Mouse (Mus musculus) monocyte, adult 5-6 weeks (primary cell): ENCODE results near the gene Zp1. TPM values are rescaled to one million over a fixed set of nuclear protein-coding genes. Genes with fewer than 3 reads are reported as not detected.

Experiments
- total RNA-seq: library from RNA; stranded (forward); fragments of 200-1000, 200-491, 200-594 nt; gene quantifications from 3 replicates; pipeline ENCODE4 v1.2.3, GENCODE M21; 2017

Zp1 gene
- total RNA-seq, 1 experiment from 2014 or later, result not detected

Other genes with a start within 250 kb of the Zp1 start
- not detected in 3 replicates for gene Pga5, start 242.6 kb downstream of the Zp1 start, total RNA-seq
- 7.3 to 22.2 TPM (median 18.7 TPM) in 3 replicates for gene Vps37c, start 231.9 kb downstream of the Zp1 start, total RNA-seq
- 1.0 to 3.1 TPM in 2 of 3 replicates, not detected in the other for gene Cd5, start 181.6 kb downstream of the Zp1 start, total RNA-seq
- 1.8 to 3.3 TPM (median 2.2 TPM) in 3 replicates for gene Cd6, start 90.6 kb downstream of the Zp1 start, total RNA-seq
- 23.9 to 28.8 TPM (median 26.8 TPM) in 3 replicates for gene Slc15a3, start 80.9 kb downstream of the Zp1 start, total RNA-seq
- 0.58 TPM in 1 of 3 replicates, not detected in the others for gene Tmem132a, start 50.7 kb downstream of the Zp1 start, total RNA-seq
- 32.4 to 64.6 TPM (median 53.0 TPM) in 3 replicates for gene Tmem109, start 38.6 kb downstream of the Zp1 start, total RNA-seq
- gene Prpf19, start 25.4 kb downstream of the Zp1 start, total RNA-seq, result 74.0 to 103 TPM (median 96.6 TPM) in 3 replicates
- gene Ptgdr2, start 16.5 kb upstream of the Zp1 start, total RNA-seq, result 0.75 to 1.6 TPM in 2 of 3 replicates, not detected in the other
- 15.3 to 26.6 TPM (median 16.1 TPM) in 3 replicates for gene Ccdc86, start 28.6 kb upstream of the Zp1 start, total RNA-seq
- gene Ms4a10, start 54.0 kb upstream of the Zp1 start, total RNA-seq, result not detected in 3 replicates
- gene Ms4a15, start 72.6 kb upstream of the Zp1 start, total RNA-seq, result 0.67 to 2.7 TPM in 2 of 3 replicates, not detected in the other
- gene Ms4a18, start 97.4 kb upstream of the Zp1 start, total RNA-seq, result not detected in 3 replicates
- gene Ms4a8a, start 160.5 kb upstream of the Zp1 start, total RNA-seq, result 1.1 to 8.6 TPM (median 4.5 TPM) in 3 replicates
- 3.3 TPM in 1 of 3 replicates, not detected in the others for gene 1700017D01Rik, start 210.2 kb upstream of the Zp1 start, total RNA-seq
- not detected in 3 replicates for gene 1700025F22Rik, start 244.7 kb upstream of the Zp1 start, total RNA-seq